8 mouse cellular contexts compared by ENCODE assay signal in genomic region chr4:152178344-152178864, GRCm38 (mm10). TPM values are rescaled to one million over a fixed set of nuclear protein-coding genes. Genes with fewer than 3 reads are reported as not detected.
DNase-seq lines count a peak whose midpoint lies in the region; ATAC-seq and TF ChIP-seq lines count a peak whose summit lies in the region.

No protein-coding gene starts in this region.

- peak; percentile 70 for ATAC-seq in intestine, embryonic 14.5 days (replicated peaks; ENCODE audit: low FRiP score, low TSS enrichment, low read depth)
- peak; percentile 73 for ATAC-seq in neural tube, embryonic 12.5 days (ENCODE audit: low FRiP score, low read depth)

- H3K79me2 ChIP-seq in liver, adult 2 months (ENCODE audit: control insufficient read depth, insufficient read depth, low read length), result peaks cover 26% of the 10 kb centered on the region

- no peak for TF ChIP-seq CTCF in thymus, adult 2 months (IDR thresholded peaks at IDR 0.05; ENCODE audit: borderline replicate concordance, control insufficient read depth, extremely low read depth, insufficient read depth, low read length, poor library complexity)
- TF ChIP-seq CTCF in liver, adult 2 months (IDR thresholded peaks at IDR 0.05; ENCODE audit: low read depth, low read length), result no peak

- no peaks in the 10 kb centered on the region for H3K9me3 ChIP-seq in intestine, embryonic 14.5 days (ENCODE audit: control insufficient read depth, low read length)
- no peaks in the 10 kb centered on the region for H3K9me3 ChIP-seq in neural tube, embryonic 12.5 days

- TF ChIP-seq POLR2A in thymus, adult 2 months (IDR thresholded peaks at IDR 0.05; ENCODE audit: control insufficient read depth, extremely low read depth, insufficient read depth, low read length, poor library complexity), result no peak
- TF ChIP-seq POLR2A in liver, adult 2 months (IDR thresholded peaks at IDR 0.05; ENCODE audit: extremely low read depth, insufficient read depth, low read length), result no peak

- peak overlapping the region; percentile 37 for H3K9ac ChIP-seq in intestine, embryonic 14.5 days (ENCODE audit: low read length)
- peak overlapping the region; percentile 30 for H3K9ac ChIP-seq in liver, adult 2 months (ENCODE audit: low read depth, low read length)
- H3K9ac ChIP-seq in neural tube, embryonic 12.5 days, result peak overlapping the region; percentile 85

- no peak for DNase-seq in thymus, adult 2 months
- DNase-seq in thymus, postnatal 14 days, result no peak
- peak; percentile 75 to 78 for DNase-seq in cerebellum, postnatal 10 days
- peak; percentile 22 to 44 for DNase-seq in frontal cortex, postnatal 25 days (ENCODE audit: low spot score in 2 of 2)
- no peak for DNase-seq in intestine, embryonic 14.5 days (ENCODE audit: low spot score)
- DNase-seq in liver, adult 2 months (ENCODE audit: extremely low read depth, low read depth, low spot score), result no peak
- no peak for DNase-seq in retina, postnatal 1 day

- H3K36me3 ChIP-seq in thymus, adult 2 months (ENCODE audit: control insufficient read depth, insufficient read depth, low read length), result no peaks in the 10 kb centered on the region
- H3K36me3 ChIP-seq in intestine, embryonic 14.5 days (ENCODE audit: control insufficient read depth, insufficient read depth, low read length), result no peaks in the 10 kb centered on the region
- H3K36me3 ChIP-seq in liver, adult 2 months (ENCODE audit: control insufficient read depth, insufficient read depth, low read length), result no peaks in the 10 kb centered on the region
- no peaks in the 10 kb centered on the region for H3K36me3 ChIP-seq in neural tube, embryonic 12.5 days

- H3K4me1 ChIP-seq in thymus, adult 2 months (replicated peaks; ENCODE audit: control insufficient read depth, insufficient read depth, low read length), result peaks cover 34% of the 10 kb centered on the region
- peaks cover 13% of the 10 kb centered on the region; the same call in 1 of the 2 replicates for H3K4me1 ChIP-seq in intestine, embryonic 14.5 days (replicated peaks; ENCODE audit: control insufficient read depth, insufficient read depth, low read length)
- H3K4me1 ChIP-seq in liver, adult 2 months (ENCODE audit: control insufficient read depth, insufficient read depth, low read length), result peaks cover 11% of the 10 kb centered on the region; the same call in 1 of the 2 replicates
- peaks cover 29% of the 10 kb centered on the region for H3K4me1 ChIP-seq in neural tube, embryonic 12.5 days

- H3K27ac ChIP-seq in thymus, adult 2 months (ENCODE audit: control insufficient read depth, insufficient read depth, low read length), result no peak overlapping the region
- H3K27ac ChIP-seq in intestine, embryonic 14.5 days (ENCODE audit: low read depth), result no peak overlapping the region
- no peak overlapping the region for H3K27ac ChIP-seq in liver, adult 2 months (replicated peaks; ENCODE audit: insufficient read depth, low read depth, low read length)
- peak overlapping the region; percentile 37; the same call in 1 of the 2 replicates for H3K27ac ChIP-seq in neural tube, embryonic 12.5 days

- H3K4me2 ChIP-seq in intestine, embryonic 14.5 days (ENCODE audit: low read length), result peak overlapping the region; percentile 90
- peak overlapping the region; percentile 96 for H3K4me2 ChIP-seq in neural tube, embryonic 12.5 days (replicated peaks)

- H3K27me3 ChIP-seq in thymus, adult 2 months (ENCODE audit: control insufficient read depth, insufficient read depth, low read length), result no peaks in the 10 kb centered on the region
- peaks cover 26% of the 10 kb centered on the region for H3K27me3 ChIP-seq in intestine, embryonic 14.5 days (replicated peaks; ENCODE audit: control insufficient read depth, insufficient read depth, low read length)
- H3K27me3 ChIP-seq in liver, adult 2 months (ENCODE audit: control insufficient read depth, insufficient read depth, low read length), result no peaks in the 10 kb centered on the region
- peaks cover 20% of the 10 kb centered on the region; the same call in 1 of the 2 replicates for H3K27me3 ChIP-seq in neural tube, embryonic 12.5 days (replicated peaks)

- H3K4me3 ChIP-seq in thymus, adult 2 months (ENCODE audit: control insufficient read depth, insufficient read depth, low read length), result peak overlapping the region; percentile 59
- H3K4me3 ChIP-seq in intestine, embryonic 14.5 days (ENCODE audit: low read depth, low read length), result peak overlapping the region; percentile 63
- H3K4me3 ChIP-seq in liver, adult 2 months (ENCODE audit: insufficient read depth, low read depth, low read length), result peak overlapping the region; percentile 88
- peak overlapping the region; percentile 68 for H3K4me3 ChIP-seq in neural tube, embryonic 12.5 days

- WGBS in thymus, adult 2 months, result under 1% methylated on average over 35 of the region's 35 CpGs
- under 1% methylated on average over 34 of the region's 35 CpGs for WGBS in intestine, embryonic 14.5 days
- 2% methylated on average over 35 of the region's 35 CpGs for WGBS in liver, adult 2 months
- under 1% methylated on average over 35 of the region's 35 CpGs for WGBS in neural tube, embryonic 12.5 days

RNA-seq across cellular contexts. Expression of gene Acot7, which starts 0.5 kb away (rescaled TPM):
- 56.6 and 80.8 TPM in 2 replicates for polyA plus RNA-seq in thymus, adult 2 months (2012; rRNA removed)
- polyA plus RNA-seq in intestine, embryonic 14.5 days (2014; fragmentation: Nextera tagmentation; extraction: Ambion mirVana), result 61.5 and 69.7 TPM in 2 replicates
- 9.3 and 10.7 TPM in 2 replicates for total RNA-seq in liver, adult 2 months (2014; rRNA removed)
- polyA plus RNA-seq in liver, adult 2 months (2012; rRNA removed), result 18.4 and 20.8 TPM in 2 replicates
- 191 and 213 TPM in 2 replicates for polyA plus RNA-seq in neural tube, embryonic 12.5 days (2016; fragmentation: Nextera tagmentation; extraction: Ambion mirVana)

RNA-seq across cellular contexts. Expression of gene Hes2, which starts 19.7 kb away (rescaled TPM):
- polyA plus RNA-seq in thymus, adult 2 months (2012; rRNA removed), result 0.07 and 0.20 TPM in 2 replicates
- polyA plus RNA-seq in intestine, embryonic 14.5 days (2014; fragmentation: Nextera tagmentation; extraction: Ambion mirVana), result not detected in 2 replicates
- total RNA-seq in liver, adult 2 months (2014; rRNA removed), result not detected in 2 replicates
- polyA plus RNA-seq in liver, adult 2 months (2012; rRNA removed), result not detected in 2 replicates
- 0.24 and 1.7 TPM in 2 replicates for polyA plus RNA-seq in neural tube, embryonic 12.5 days (2016; fragmentation: Nextera tagmentation; extraction: Ambion mirVana)

RNA-seq across cellular contexts. Expression of gene Espn, which starts 26.2 kb away (rescaled TPM):
- polyA plus RNA-seq in thymus, adult 2 months (2012; rRNA removed), result 5.7 and 6.5 TPM in 2 replicates
- polyA plus RNA-seq in intestine, embryonic 14.5 days (2014; fragmentation: Nextera tagmentation; extraction: Ambion mirVana), result 22.8 and 24.2 TPM in 2 replicates
- 0.20 and 0.28 TPM in 2 replicates for total RNA-seq in liver, adult 2 months (2014; rRNA removed)
- 0.47 and 1.4 TPM in 2 replicates for polyA plus RNA-seq in liver, adult 2 months (2012; rRNA removed)
- 0.32 and 0.55 TPM in 2 replicates for polyA plus RNA-seq in neural tube, embryonic 12.5 days (2016; fragmentation: Nextera tagmentation; extraction: Ambion mirVana)

Comparison
In these comparisons a context has a peak if more than half of its experiments do, and no peak if none do; other contexts are left out.
1. DNase-seq: peak in cerebellum, postnatal 10 days (2 of 2) and frontal cortex, postnatal 25 days (2 of 2); none in thymus, adult 2 months (single experiment), thymus, postnatal 14 days (single experiment), intestine, embryonic 14.5 days (single experiment), liver, adult 2 months (single experiment) and retina, postnatal 1 day (single experiment).
2. H3K9ac ChIP-seq: peak in every context shown above with its lines; median percentile 85 in neural tube, embryonic 12.5 days; 37 in intestine, embryonic 14.5 days; 30 in liver, adult 2 months.
3. Peak in every context shown above with its lines, with median percentiles within 50 percentile points of each other: H3K4me3 ChIP-seq.